Mouse (Mus musculus): Measurements from ENCODE around the gene Vamp5. TPM values are rescaled to one million over a fixed set of nuclear protein-coding genes. Genes with fewer than 3 reads are reported as not detected.

Vamp5 gene
- polyA plus RNA-seq, 1 experiment, result 17.5 TPM

GRCm38 (mm10) chr6:72389941-72390771 lies 9.9 kb upstream of the Vamp5 start, which contains the start of gene Vamp8:
Vamp8 (minus strand) TSS chr6:72390703.
- DNase-seq (ENCODE audit: low read depth), result no peak

GRCm38 (mm10) chr6:72389471-72389940 lies 9.2 kb upstream of the Vamp5 start:
- no peak for DNase-seq (ENCODE audit: low read depth)

GRCm38 (mm10) chr6:72388791-72389329 lies 8.6 kb upstream of the Vamp5 start:
- DNase-seq (ENCODE audit: low read depth), result no peak

GRCm38 (mm10) chr6:72388266-72388665 lies 8.0 kb upstream of the Vamp5 start:
- no peak for DNase-seq (ENCODE audit: low read depth)

GRCm38 (mm10) chr6:72387816-72388215 lies 7.5 kb upstream of the Vamp5 start:
- DNase-seq (ENCODE audit: low read depth), result no peak

GRCm38 (mm10) chr6:72386561-72386960 lies 6.3 kb upstream of the Vamp5 start:
- DNase-seq (ENCODE audit: low read depth), result no peak

GRCm38 (mm10) chr6:72385258-72385657 lies 5.0 kb upstream of the Vamp5 start:
- DNase-seq (ENCODE audit: low read depth), result no peak

- no peak for DNase-seq (ENCODE audit: low read depth)
These were observed 3.7 kb upstream of the Vamp5 start for GRCm38 (mm10) chr6:72383952-72384351.

GRCm38 (mm10) chr6:72383142-72383820 lies 3.0 kb upstream of the Vamp5 start:
- DNase-seq (ENCODE audit: low read depth), result no peak

- DNase-seq (ENCODE audit: low read depth), result no peak
These were observed 2.2 kb upstream of the Vamp5 start for GRCm38 (mm10) chr6:72382494-72382893.

GRCm38 (mm10) chr6:72379377-72380130 lies 714 bp downstream of the Vamp5 start:
- DNase-seq (ENCODE audit: low read depth), result no peak

- no peak for DNase-seq (ENCODE audit: low read depth)
These were observed 1.6 kb downstream of the Vamp5 start for GRCm38 (mm10) chr6:72378510-72379234.

- DNase-seq (ENCODE audit: low read depth), result no peak
These were observed 5.3 kb downstream of the Vamp5 start for GRCm38 (mm10) chr6:72374820-72375563.

- no peak for DNase-seq (ENCODE audit: low read depth)
These were observed 6.1 kb downstream of the Vamp5 start for GRCm38 (mm10) chr6:72374206-72374605.

- no peak for DNase-seq (ENCODE audit: low read depth)
These were observed 7.1 kb downstream of the Vamp5 start for GRCm38 (mm10) chr6:72373184-72373583.

GRCm38 (mm10) chr6:72371571-72371970 lies 8.7 kb downstream of the Vamp5 start:
- DNase-seq (ENCODE audit: low read depth), result no peak

GRCm38 (mm10) chr6:72371147-72371546 lies 9.1 kb downstream of the Vamp5 start:
- DNase-seq (ENCODE audit: low read depth), result no peak

GRCm38 (mm10) chr6:72370091-72370490 lies 10.2 kb downstream of the Vamp5 start:
- no peak for DNase-seq (ENCODE audit: low read depth)

- no peak for DNase-seq (ENCODE audit: low read depth)
These were observed 10.7 kb downstream of the Vamp5 start for GRCm38 (mm10) chr6:72369557-72369956.

- no peak for DNase-seq (ENCODE audit: low read depth)
These were observed 12.8 kb downstream of the Vamp5 start for GRCm38 (mm10) chr6:72367460-72367974.
